Comparison of ENCODE assay signal across 19 mouse cellular contexts in genomic region chr15:83368261-83368660, GRCm38 (mm10). TPM values are rescaled to one million over a fixed set of nuclear protein-coding genes. Genes with fewer than 3 reads are reported as not detected.
DNase-seq lines count a peak whose midpoint lies in the region; ATAC-seq and TF ChIP-seq lines count a peak whose summit lies in the region.
"Had no signal": no experiment of that assay in that cellular context is flagged by ENCODE, and none has a peak within 500 bp of the region (broad histone marks: within the 10 kb centered on the region; RNA-seq: fewer than 3 reads in every experiment).

No protein-coding gene starts in this region.

- DNase-seq in embryonic facial prominence, embryonic 14.5 days (ENCODE audit: low spot score), result peak; percentile 20
- no peak for DNase-seq in embryonic facial prominence, embryonic 10.5 days (ENCODE audit: low spot score)
- DNase-seq in lung, adult 2 months, result peak; percentile 42
- DNase-seq in lung, postnatal 14 days, result no peak
- DNase-seq in lung, postnatal 0 days (ENCODE audit: low spot score), result peak; percentile 46
- DNase-seq in thymus, adult 2 months, result no peak
- DNase-seq: adrenal gland, adult 2 months; heart, postnatal 4 days; liver, embryonic 13.5 days; spleen, adult 18-20 months; thymus, postnatal 25 days had no signal

- H3K27ac ChIP-seq in embryonic facial prominence, embryonic 14.5 days (replicated peaks; ENCODE audit: low read depth, low read length), result no peak overlapping the region
- no peak overlapping the region for H3K27ac ChIP-seq in embryonic facial prominence, embryonic 10.5 days (replicated peaks)
- no peak overlapping the region; the same call in 1 of the 2 replicates for H3K27ac ChIP-seq in lung, postnatal 0 days (ENCODE audit: low read length)
- no peak overlapping the region for H3K27ac ChIP-seq in thymus, adult 2 months (ENCODE audit: control insufficient read depth, insufficient read depth, low read length)
- H3K27ac ChIP-seq in midbrain, embryonic 15.5 days, result no peak overlapping the region
- H3K27ac ChIP-seq: forebrain, embryonic 15.5 days; hindbrain, postnatal 0 days; liver, embryonic 13.5 days; neural tube, embryonic 13.5 days had no signal

- no peak for ATAC-seq in embryonic facial prominence, embryonic 14.5 days (ENCODE audit: low read depth)
- peak; percentile 11; the same call in 1 of the 2 replicates for ATAC-seq in lung, postnatal 0 days
- ATAC-seq in CD4-positive, CD25-positive, alpha-beta regulatory T cell, adult 4 months, result no peak
- no peak for ATAC-seq in midbrain, embryonic 15.5 days (replicated peaks)
- ATAC-seq: forebrain, embryonic 15.5 days; hindbrain, postnatal 0 days had no signal

- no peak overlapping the region for H3K4me2 ChIP-seq in embryonic facial prominence, embryonic 14.5 days (ENCODE audit: low read depth, low read length)
- H3K4me2 ChIP-seq in lung, postnatal 0 days (replicated peaks; ENCODE audit: low read depth, low read length), result no peak overlapping the region
- no peak overlapping the region for H3K4me2 ChIP-seq in midbrain, embryonic 15.5 days
- H3K4me2 ChIP-seq: forebrain, embryonic 15.5 days; heart, embryonic 12.5 days had no signal

- H3K4me3 ChIP-seq in embryonic facial prominence, embryonic 14.5 days (ENCODE audit: low read depth, low read length), result no peak overlapping the region
- H3K4me3 ChIP-seq in embryonic facial prominence, embryonic 10.5 days, result no peak overlapping the region
- H3K4me3 ChIP-seq in lung, adult 2 months (replicated peaks; ENCODE audit: extremely low read depth, low read depth, low read length), result no peak overlapping the region
- H3K4me3 ChIP-seq in lung, postnatal 0 days (ENCODE audit: low read depth, low read length), result no peak overlapping the region
- no peak overlapping the region for H3K4me3 ChIP-seq in thymus, adult 2 months (ENCODE audit: control insufficient read depth, insufficient read depth, low read length)
- no peak overlapping the region for H3K4me3 ChIP-seq in midbrain, embryonic 15.5 days
- H3K4me3 ChIP-seq: forebrain, embryonic 15.5 days; heart, embryonic 12.5 days; liver, embryonic 13.5 days; megakaryocyte, embryonic 14.5 days; neural tube, embryonic 13.5 days had no signal

- no peaks in the 10 kb centered on the region for H3K36me3 ChIP-seq in embryonic facial prominence, embryonic 14.5 days (ENCODE audit: control insufficient read depth, insufficient read depth, low read length)
- H3K36me3 ChIP-seq in embryonic facial prominence, embryonic 10.5 days (replicated peaks), result 0 out of 2 replicates have a peak, but pooled peaks cover 3% of the 10 kb centered on the region
- peaks cover 5% of the 10 kb centered on the region; the same call in 1 of the 2 replicates for H3K36me3 ChIP-seq in lung, postnatal 0 days (ENCODE audit: insufficient read depth, low read length)
- no peaks in the 10 kb centered on the region for H3K36me3 ChIP-seq in thymus, adult 2 months (ENCODE audit: control insufficient read depth, insufficient read depth, low read length)
- no peaks in the 10 kb centered on the region for H3K36me3 ChIP-seq in midbrain, embryonic 15.5 days (replicated peaks)
- H3K36me3 ChIP-seq: forebrain, embryonic 15.5 days; neural tube, embryonic 13.5 days had no signal

- TF ChIP-seq CTCF in lung, adult 2 months (IDR thresholded peaks at IDR 0.05; ENCODE audit: insufficient read depth, low read length), result no peak
- TF ChIP-seq CTCF in lung, postnatal 0 days (IDR thresholded peaks at IDR 0.05), result no peak
- TF ChIP-seq CTCF in thymus, adult 2 months (IDR thresholded peaks at IDR 0.05; ENCODE audit: borderline replicate concordance, control insufficient read depth, extremely low read depth, insufficient read depth, low read length, poor library complexity), result no peak

- no peak overlapping the region for H3K9ac ChIP-seq in embryonic facial prominence, embryonic 14.5 days (ENCODE audit: low read depth, low read length)
- H3K9ac ChIP-seq in lung, postnatal 0 days (replicated peaks; ENCODE audit: low read depth), result no peak overlapping the region
- no peak overlapping the region for H3K9ac ChIP-seq in midbrain, embryonic 15.5 days
- H3K9ac ChIP-seq: forebrain, embryonic 15.5 days; heart, embryonic 12.5 days; liver, embryonic 13.5 days; neural tube, embryonic 13.5 days had no signal

- peaks cover 6% of the 10 kb centered on the region; the same call in 1 of the 2 replicates for H3K4me1 ChIP-seq in embryonic facial prominence, embryonic 14.5 days (ENCODE audit: control insufficient read depth, insufficient read depth, low read length)
- peaks cover 8% of the 10 kb centered on the region for H3K4me1 ChIP-seq in embryonic facial prominence, embryonic 10.5 days
- H3K4me1 ChIP-seq in lung, adult 2 months (ENCODE audit: control insufficient read depth, insufficient read depth, low read length), result no peaks in the 10 kb centered on the region
- no peaks in the 10 kb centered on the region for H3K4me1 ChIP-seq in lung, postnatal 0 days (ENCODE audit: insufficient read depth, low read depth, low read length)
- H3K4me1 ChIP-seq in thymus, adult 2 months (replicated peaks; ENCODE audit: control insufficient read depth, insufficient read depth, low read length), result peaks cover 3% of the 10 kb centered on the region; the same call in 1 of the 2 replicates
- peaks cover 6% of the 10 kb centered on the region; the same call in 1 of the 2 replicates for H3K4me1 ChIP-seq in midbrain, embryonic 15.5 days
- H3K4me1 ChIP-seq: forebrain, embryonic 15.5 days had no signal

- no peaks in the 10 kb centered on the region; the same call in 1 of the 2 replicates for H3K27me3 ChIP-seq in embryonic facial prominence, embryonic 14.5 days (replicated peaks; ENCODE audit: control insufficient read depth, insufficient read depth, low read length)
- peaks cover 20% of the 10 kb centered on the region for H3K27me3 ChIP-seq in embryonic facial prominence, embryonic 10.5 days (replicated peaks; ENCODE audit: low read depth, poor library complexity, severe bottlenecking)
- H3K27me3 ChIP-seq in lung, postnatal 0 days (replicated peaks; ENCODE audit: insufficient read depth, low read length), result no peaks in the 10 kb centered on the region
- H3K27me3 ChIP-seq in thymus, adult 2 months (ENCODE audit: control insufficient read depth, insufficient read depth, low read length), result no peaks in the 10 kb centered on the region
- H3K27me3 ChIP-seq in midbrain, embryonic 15.5 days (replicated peaks), result no peaks in the 10 kb centered on the region
- H3K27me3 ChIP-seq: CH12.LX; liver, embryonic 13.5 days had no signal

- no peak for TF ChIP-seq POLR2A in lung, adult 2 months (IDR thresholded peaks at IDR 0.05; ENCODE audit: borderline replicate concordance, extremely low read depth, low read depth, low read length)
- TF ChIP-seq POLR2A in thymus, adult 2 months (IDR thresholded peaks at IDR 0.05; ENCODE audit: control insufficient read depth, extremely low read depth, insufficient read depth, low read length, poor library complexity), result no peak

- 66% methylated on average over 2 of the region's 2 CpGs for WGBS in embryonic facial prominence, embryonic 14.5 days
- WGBS in embryonic facial prominence, embryonic 10.5 days, result 90% methylated on average over 2 of the region's 2 CpGs
- WGBS in lung, adult 2 months, result 53% methylated on average over 2 of the region's 2 CpGs
- WGBS in lung, postnatal 0 days, result 59% methylated on average over 2 of the region's 2 CpGs
- 78% methylated on average over 2 of the region's 2 CpGs for WGBS in thymus, adult 2 months
- 88% methylated on average over 2 of the region's 2 CpGs for WGBS in midbrain, embryonic 15.5 days

- TF ChIP-seq EP300 in lung, postnatal 0 days (IDR thresholded peaks at IDR 0.05), result no peak

- H3K9me3 ChIP-seq in embryonic facial prominence, embryonic 14.5 days (ENCODE audit: control insufficient read depth, low read length), result 0 out of 2 replicates have a peak, but pooled peaks cover 3% of the 10 kb centered on the region
- H3K9me3 ChIP-seq in embryonic facial prominence, embryonic 10.5 days, result peaks cover 8% of the 10 kb centered on the region; the same call in 1 of the 2 replicates
- H3K9me3 ChIP-seq in lung, postnatal 0 days (ENCODE audit: low read length), result no peaks in the 10 kb centered on the region
- no peaks in the 10 kb centered on the region for H3K9me3 ChIP-seq in midbrain, embryonic 15.5 days
- H3K9me3 ChIP-seq: forebrain, embryonic 15.5 days; heart, embryonic 12.5 days; liver, embryonic 13.5 days; megakaryocyte, embryonic 14.5 days; neural tube, embryonic 13.5 days had no signal

RNA-seq across cellular contexts. Expression of gene Arfgap3, which starts 18.2 kb away (rescaled TPM):
- 57.0 and 63.3 TPM in 2 replicates for polyA plus RNA-seq in embryonic facial prominence, embryonic 14.5 days (2014; fragmentation: Nextera tagmentation; extraction: Ambion mirVana)
- 27.2 and 29.1 TPM in 2 replicates for polyA plus RNA-seq in embryonic facial prominence, embryonic 10.5 days (2016; fragmentation: Nextera tagmentation; extraction: Ambion mirVana)
- polyA plus RNA-seq in lung, adult 2 months (2012; rRNA removed), result 27.2 and 31.1 TPM in 2 replicates
- polyA plus RNA-seq in lung, postnatal 0 days (2015; fragmentation: Nextera tagmentation; extraction: Ambion mirVana), result 41.1 and 44.2 TPM in 2 replicates
- 15.0 and 23.0 TPM in 2 replicates for polyA plus RNA-seq in thymus, adult 2 months (2012; rRNA removed)
- polyA plus RNA-seq in CD4-positive, CD25-positive, alpha-beta regulatory T cell, adult 4 months (2017; shearing (Covaris generic)), result 10 to 100 TPM in 1 of 2 experiments, 1 to 10 TPM in 1; 9.3 to 14.6 TPM
- 44.4 and 45.1 TPM in 2 replicates for polyA plus RNA-seq in midbrain, embryonic 15.5 days (2015; fragmentation: Nextera tagmentation; extraction: Ambion mirVana)

Comparison
In these comparisons a context has a peak if more than half of its experiments do, and no peak if none do; other contexts are left out.
1. DNase-seq: peak in embryonic facial prominence, embryonic 14.5 days (single experiment), lung, adult 2 months (single experiment) and lung, postnatal 0 days (single experiment); none in embryonic facial prominence, embryonic 10.5 days (single experiment), lung, postnatal 14 days (single experiment) and thymus, adult 2 months (single experiment).